Mouse (Mus musculus) monocyte, adult 59 days (primary cell): ENCODE results near the gene Gm6685. TPM values are rescaled to one million over a fixed set of nuclear protein-coding genes. Genes with fewer than 3 reads are reported as not detected.

Experiments
- total RNA-seq, 2 experiments: library from RNA; stranded (reverse); gene quantifications; one replicate each; pipeline ENCODE4 v1.2.4; 2023

Gm6685 gene
- 1 to 10 TPM; 2.5 to 5.5 TPM for total RNA-seq

DNA sequence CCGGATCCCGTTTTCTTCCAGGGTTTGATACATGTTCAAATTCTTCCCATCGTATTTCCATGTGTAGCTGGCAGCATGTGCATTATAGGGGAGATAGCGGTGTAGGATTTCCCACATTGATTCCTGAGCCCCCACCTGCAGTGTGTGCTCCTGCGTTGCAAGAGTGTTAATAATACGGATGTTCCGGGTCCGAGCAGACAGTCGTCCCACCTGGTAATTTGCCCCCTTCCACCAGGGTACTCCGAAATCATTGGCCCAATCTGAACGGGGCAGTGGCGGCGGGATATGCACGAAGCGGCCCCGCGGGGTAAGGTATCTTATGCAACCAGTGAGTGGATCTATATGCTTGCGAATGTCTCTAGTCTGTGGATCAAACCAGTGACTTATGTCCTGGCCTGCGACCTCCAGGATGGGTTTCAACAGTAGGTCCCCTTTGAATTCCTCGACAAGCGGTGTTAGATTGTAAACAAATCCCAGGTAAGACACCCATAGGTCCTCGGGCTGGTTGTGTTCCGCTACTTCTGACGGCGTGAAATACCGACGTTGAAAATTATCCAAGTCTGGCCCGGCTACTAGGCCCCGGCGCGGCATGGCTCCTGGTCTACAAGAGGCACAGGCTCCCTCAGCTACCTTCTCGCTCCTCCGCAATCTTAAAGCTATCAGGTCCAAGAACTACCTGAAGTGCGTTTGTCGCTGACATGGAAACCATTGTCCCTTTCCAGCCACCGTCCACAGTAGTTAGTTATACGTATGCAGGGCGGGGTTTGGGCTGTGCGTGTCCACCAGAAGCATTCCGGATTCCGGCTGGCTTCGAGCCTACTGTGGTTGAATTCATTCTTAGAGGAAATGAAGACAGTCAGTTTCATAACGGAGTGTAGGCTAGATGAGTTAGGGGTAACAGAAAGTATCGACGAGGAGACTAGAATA is at the start of gene Gm6685:
TSS of gene Gm6685 (minus strand) at position 644 of the 927 bp plus-strand sequence.

Other genes starting within 250 kb of the Gm6685 start
- not detected for gene Ccdc85a, start 244.5 kb upstream of the Gm6685 start, total RNA-seq